Mouse (Mus musculus) megakaryocyte, embryonic 14.5 days (primary cell): Measurements from ENCODE around the gene Olfr522.

Experiments used
- FLI1 ChIP-seq: IDR thresholded peaks from 2 replicates; pipeline ENCODE4 v1.6.1; 2012; ENCODE audit warnings: low read length, inconsistent platforms, mixed read lengths
- GATA1 ChIP-seq: IDR thresholded peaks from 3 replicates; pipeline ENCODE4 v1.6.1; 2012; ENCODE audit warnings: mixed read lengths, low read length, inconsistent platforms, borderline replicate concordance

DNA sequence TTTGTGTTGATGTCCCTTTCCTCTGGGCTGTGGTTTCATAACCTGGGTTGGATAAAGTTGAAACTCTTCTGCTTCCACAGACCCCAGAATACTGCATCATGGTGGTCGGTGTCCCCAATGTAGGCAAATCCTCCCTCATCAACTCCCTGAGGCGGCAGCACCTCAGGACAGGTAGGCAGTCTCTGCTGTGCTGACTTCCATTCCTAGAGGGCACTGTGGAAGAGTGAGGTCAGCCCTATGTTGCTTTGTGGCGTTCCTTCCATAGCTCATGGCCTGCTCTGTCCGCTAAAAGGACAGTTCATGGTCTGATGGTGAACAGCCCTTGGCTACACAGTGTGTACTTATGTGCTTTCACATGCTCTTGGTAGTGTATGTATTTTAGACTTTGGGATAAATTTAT lies 20.0 kb downstream of the Olfr522 start:
- no peak for TF ChIP-seq GATA1
- no peak for TF ChIP-seq FLI1
